27 mouse cellular contexts compared by ENCODE assay signal in genomic region chr11:68448356-68448755, GRCm38 (mm10).
"Had no signal": no experiment of that assay in that cellular context is flagged by ENCODE, and none has a peak within 500 bp of the region (broad histone marks: within the 10 kb centered on the region; RNA-seq: fewer than 3 reads in every experiment).

No protein-coding gene starts in this region.

- H3K4me1 ChIP-seq: liver, embryonic 15.5 days had no signal

- H3K27me3 ChIP-seq: hindbrain, embryonic 12.5 days; intestine, embryonic 15.5 days; kidney, embryonic 15.5 days; limb, embryonic 13.5 days; limb, embryonic 15.5 days; liver, embryonic 13.5 days; liver, embryonic 15.5 days had no signal

- H3K4me2 ChIP-seq: heart, embryonic 12.5 days; hindbrain, embryonic 12.5 days; hindbrain, embryonic 14.5 days; intestine, embryonic 15.5 days; kidney, embryonic 15.5 days; limb, embryonic 13.5 days; limb, embryonic 15.5 days; liver, embryonic 11.5 days; liver, embryonic 13.5 days; liver, embryonic 15.5 days had no signal

- DNase-seq: gastrocnemius, adult 2 months; gastrocnemius, postnatal 14 days; gastrocnemius, postnatal 36 days; heart, adult 2 months; heart, postnatal 10 days; heart, postnatal 4 days; kidney, adult 18-20 months; kidney, adult 8-10 months; kidney, postnatal 14 days; kidney, postnatal 36 days; layer of hippocampus, adult 9-11 months; layer of hippocampus, postnatal 36 days; left cerebral cortex, postnatal 4 days; liver, embryonic 13.5 days had no signal

- H3K27ac ChIP-seq: gastrocnemius, adult 2 months; heart, adult 2 months; hindbrain, embryonic 10.5 days; hindbrain, embryonic 12.5 days; hindbrain, embryonic 14.5 days; intestine, embryonic 15.5 days; kidney, embryonic 15.5 days; kidney, postnatal 0 days; limb, embryonic 13.5 days; limb, embryonic 15.5 days; liver, embryonic 13.5 days; liver, embryonic 15.5 days had no signal

- H3K9me3 ChIP-seq: heart, embryonic 12.5 days; hindbrain, embryonic 10.5 days; hindbrain, embryonic 12.5 days; intestine, embryonic 15.5 days; kidney, embryonic 15.5 days; limb, embryonic 13.5 days; limb, embryonic 15.5 days; liver, embryonic 13.5 days; liver, embryonic 15.5 days had no signal

- ATAC-seq: hindbrain, embryonic 16.5 days; intestine, embryonic 15.5 days; intestine, postnatal 0 days had no signal

- H3K4me3 ChIP-seq: gastrocnemius, adult 2 months; heart, adult 2 months; heart, embryonic 12.5 days; hindbrain, embryonic 10.5 days; hindbrain, embryonic 12.5 days; intestine, embryonic 15.5 days; kidney, embryonic 15.5 days; limb, embryonic 13.5 days; limb, embryonic 15.5 days; liver, embryonic 13.5 days; liver, embryonic 15.5 days had no signal

- H3K36me3 ChIP-seq: heart, embryonic 12.5 days; hindbrain, embryonic 10.5 days; hindbrain, embryonic 12.5 days; intestine, embryonic 15.5 days; kidney, embryonic 15.5 days; limb, embryonic 13.5 days; limb, embryonic 15.5 days; liver, embryonic 13.5 days; liver, embryonic 15.5 days had no signal

- H3K9ac ChIP-seq: heart, embryonic 12.5 days; hindbrain, embryonic 12.5 days; hindbrain, embryonic 14.5 days; intestine, embryonic 15.5 days; kidney, embryonic 15.5 days; limb, embryonic 13.5 days; limb, embryonic 15.5 days; liver, embryonic 13.5 days; liver, embryonic 15.5 days had no signal
